Mouse (Mus musculus): ENCODE results near the gene Zbtb8os. TPM values are rescaled to one million over a fixed set of nuclear protein-coding genes. Genes with fewer than 3 reads are reported as not detected.
A peak's percentile ranks its signal among the peaks of the same experiment; 100 is the strongest.

Gene Zbtb8os
- polyA plus RNA-seq, 1 experiment: 138 TPM

DNA sequence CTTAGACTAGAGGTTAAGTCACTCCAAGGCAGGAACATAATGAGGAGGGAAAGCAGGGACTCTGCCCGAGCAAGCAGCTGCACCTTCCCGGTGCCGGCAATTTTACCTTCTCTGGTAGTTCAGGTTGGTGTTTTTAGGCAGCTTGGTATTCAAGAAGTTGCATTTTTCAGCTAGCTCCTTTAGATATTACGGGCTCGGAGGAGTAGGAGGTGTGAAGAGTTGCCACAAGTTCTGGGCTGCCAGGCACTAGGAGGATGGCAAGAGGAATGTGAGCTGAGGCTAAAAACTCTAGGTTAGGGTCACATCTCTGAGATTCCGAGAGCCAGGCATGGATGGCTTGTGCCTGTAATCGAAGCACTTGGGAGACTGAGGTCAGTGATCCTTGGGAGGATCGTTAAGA lies 45.8 kb upstream of the Zbtb8os start:
- H3K27me3 ChIP-seq (ENCODE audit: control insufficient read depth, insufficient read depth, low read length, poor library complexity, severe bottlenecking): peaks cover 5% of the 10 kb centered on the region; the same call in 1 of the 2 replicates
- TF ChIP-seq POLR2A (IDR thresholded peaks at IDR 0.05; ENCODE audit: insufficient read depth, low read length): no peak
- no peak for TF ChIP-seq EP300 (IDR thresholded peaks at IDR 0.05; ENCODE audit: insufficient read depth, low read depth, low read length)
- TF ChIP-seq CTCF (IDR thresholded peaks at IDR 0.05; ENCODE audit: low read depth, low read length): no peak

DNA sequence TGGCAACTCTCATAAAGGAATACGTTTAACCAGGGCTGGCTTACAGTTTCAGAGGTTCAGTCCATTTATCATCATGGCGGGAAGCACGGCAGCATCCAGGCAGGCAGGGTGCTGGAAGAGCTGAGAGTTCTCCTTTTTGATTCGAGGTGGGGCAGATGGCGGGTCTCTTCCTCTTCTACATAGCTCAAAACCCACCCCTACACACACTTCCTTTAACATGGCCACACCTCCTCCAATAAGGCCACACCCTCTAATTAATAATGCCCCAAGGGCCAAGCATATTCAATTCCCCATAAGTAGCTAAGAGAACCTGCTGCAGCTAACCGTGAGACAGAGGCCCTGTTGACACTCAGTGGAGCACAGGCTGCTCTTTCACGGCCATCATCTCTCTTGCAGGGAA lies 42.7 kb upstream of the Zbtb8os start:
- Histone ChIP-seq H3K27ac (ENCODE audit: insufficient read depth, low read length) (no peak overlapping the region), H3K4me3 (ENCODE audit: low read depth, low read length) (no peak overlapping the region)

More for the DNA sequence above, 45.8 kb upstream of the Zbtb8os start:
- H3K27ac ChIP-seq (ENCODE audit: insufficient read depth, low read length): no peak overlapping the region
- no peaks in the 10 kb centered on the region for H3K9me3 ChIP-seq (replicated peaks; ENCODE audit: control insufficient read depth, insufficient read depth, low read length, poor library complexity, severe bottlenecking)
- no peaks in the 10 kb centered on the region for H3K36me3 ChIP-seq (ENCODE audit: control insufficient read depth, insufficient read depth, low read length, poor library complexity, severe bottlenecking)
- H3K4me3 ChIP-seq (ENCODE audit: low read depth, low read length): no peak overlapping the region
- H3K9ac ChIP-seq (ENCODE audit: low read depth, poor library complexity, severe bottlenecking): no peak overlapping the region
- H3K4me1 ChIP-seq (ENCODE audit: control insufficient read depth, insufficient read depth, low read length): peaks cover 3% of the 10 kb centered on the region

DNA sequence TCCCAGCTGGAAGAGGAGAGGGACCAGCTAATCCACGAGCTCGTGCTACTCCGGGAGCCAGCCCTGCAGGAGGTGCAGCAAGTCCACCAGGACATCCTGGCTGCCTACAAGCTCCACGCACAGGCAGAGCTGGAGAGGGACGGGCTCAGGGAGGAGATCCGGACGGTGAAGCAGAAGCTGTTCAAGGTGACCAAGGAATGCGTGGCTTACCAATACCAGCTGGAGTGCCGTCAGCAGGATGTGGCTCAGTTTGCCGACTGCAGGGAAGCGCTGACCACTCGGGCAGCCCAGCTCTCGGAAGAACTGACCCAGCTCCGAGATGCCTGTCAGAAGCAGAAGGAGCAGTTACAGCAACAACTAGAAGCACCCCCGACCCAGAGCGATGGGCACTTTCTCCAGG lies 41.8 kb upstream of the Zbtb8os start:
- peak overlapping the region; percentile 2 for H3K9ac ChIP-seq (ENCODE audit: low read depth, poor library complexity, severe bottlenecking)
- H3K36me3 ChIP-seq (ENCODE audit: control insufficient read depth, insufficient read depth, low read length, poor library complexity, severe bottlenecking): no peaks in the 10 kb centered on the region
- H3K4me1 ChIP-seq (ENCODE audit: control insufficient read depth, insufficient read depth, low read length): peaks cover 3% of the 10 kb centered on the region
- H3K9me3 ChIP-seq (replicated peaks; ENCODE audit: control insufficient read depth, insufficient read depth, low read length, poor library complexity, severe bottlenecking): no peaks in the 10 kb centered on the region
- H3K27me3 ChIP-seq (ENCODE audit: control insufficient read depth, insufficient read depth, low read length, poor library complexity, severe bottlenecking): no peaks in the 10 kb centered on the region
- TF ChIP-seq EP300 (IDR thresholded peaks at IDR 0.05; ENCODE audit: insufficient read depth, low read depth, low read length): no peak
- no peak for TF ChIP-seq CTCF (IDR thresholded peaks at IDR 0.05; ENCODE audit: low read depth, low read length)
- no peak for TF ChIP-seq POLR2A (IDR thresholded peaks at IDR 0.05; ENCODE audit: insufficient read depth, low read length)
- peak overlapping the region; percentile 18 for H3K4me3 ChIP-seq (ENCODE audit: low read depth, low read length)
- no peak overlapping the region for H3K27ac ChIP-seq (ENCODE audit: insufficient read depth, low read length)

More for the DNA sequence above, 42.7 kb upstream of the Zbtb8os start:
- Histone ChIP-seq H3K4me1 (ENCODE audit: control insufficient read depth, insufficient read depth, low read length) (peaks cover 3% of the 10 kb centered on the region), H3K36me3 (ENCODE audit: control insufficient read depth, insufficient read depth, low read length, poor library complexity, severe bottlenecking) (no peaks in the 10 kb centered on the region), H3K9ac (ENCODE audit: low read depth, poor library complexity, severe bottlenecking) (no peak overlapping the region; the same call in 1 of the 2 replicates), H3K9me3 (replicated peaks; ENCODE audit: control insufficient read depth, insufficient read depth, low read length, poor library complexity, severe bottlenecking) (no peaks in the 10 kb centered on the region), H3K27me3 (ENCODE audit: control insufficient read depth, insufficient read depth, low read length, poor library complexity, severe bottlenecking) (no peaks in the 10 kb centered on the region)
- TF ChIP-seq EP300 (IDR thresholded peaks at IDR 0.05; ENCODE audit: insufficient read depth, low read depth, low read length) (no peak), CTCF (IDR thresholded peaks at IDR 0.05; ENCODE audit: low read depth, low read length) (no peak)

DNA sequence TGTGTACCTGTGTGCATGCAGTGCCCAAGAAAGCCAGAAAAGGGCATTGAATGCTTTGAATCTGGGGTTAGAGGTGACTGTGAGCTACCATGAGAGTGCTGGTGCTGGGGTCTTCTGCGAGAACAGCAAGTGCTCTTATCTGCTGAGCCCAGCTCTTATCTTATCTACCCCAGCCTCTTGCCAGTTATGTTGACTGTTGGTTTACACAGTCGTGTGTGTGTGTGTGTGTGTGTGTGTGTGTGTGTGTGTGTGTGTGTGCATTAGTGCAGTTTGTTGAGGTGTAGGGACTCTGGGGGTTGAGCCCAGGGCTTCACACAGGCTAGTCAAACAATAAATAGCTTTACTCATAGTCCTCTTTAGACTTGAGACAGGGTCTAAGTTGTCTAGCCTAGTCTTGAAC lies 40.3 kb upstream of the Zbtb8os start:
- TF ChIP-seq EP300 (IDR thresholded peaks at IDR 0.05; ENCODE audit: insufficient read depth, low read depth, low read length) (no peak), CTCF (IDR thresholded peaks at IDR 0.05; ENCODE audit: low read depth, low read length) (no peak)
- no peaks in the 10 kb centered on the region for H3K9me3 ChIP-seq (replicated peaks; ENCODE audit: control insufficient read depth, insufficient read depth, low read length, poor library complexity, severe bottlenecking)
- H3K4me3 ChIP-seq (ENCODE audit: low read depth, low read length): no peak overlapping the region
- no peak overlapping the region for H3K9ac ChIP-seq (ENCODE audit: low read depth, poor library complexity, severe bottlenecking)
- H3K36me3 ChIP-seq (ENCODE audit: control insufficient read depth, insufficient read depth, low read length, poor library complexity, severe bottlenecking): no peaks in the 10 kb centered on the region
- no peaks in the 10 kb centered on the region for H3K27me3 ChIP-seq (ENCODE audit: control insufficient read depth, insufficient read depth, low read length, poor library complexity, severe bottlenecking)
- H3K27ac ChIP-seq (ENCODE audit: insufficient read depth, low read length): no peak overlapping the region
- peaks cover 3% of the 10 kb centered on the region for H3K4me1 ChIP-seq (ENCODE audit: control insufficient read depth, insufficient read depth, low read length)

DNA sequence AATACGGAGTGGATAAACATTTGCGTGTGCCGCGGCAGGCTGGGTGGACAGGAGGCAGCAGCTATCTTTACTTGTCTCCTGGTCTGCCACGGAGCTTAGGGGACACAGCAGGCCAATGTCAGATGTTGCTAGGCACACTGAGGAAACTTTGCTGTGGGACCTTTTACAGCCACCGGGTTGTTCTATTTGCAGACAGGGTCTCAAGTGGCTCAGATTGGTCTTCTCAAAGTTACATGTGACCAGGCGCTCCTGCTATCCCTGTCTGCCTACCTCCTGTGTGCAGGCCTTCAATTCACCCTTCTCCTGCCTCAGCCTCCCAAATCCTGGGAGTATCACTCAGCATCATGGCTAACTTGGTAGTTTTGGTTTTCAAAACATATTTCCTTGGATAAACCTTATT lies 39.4 kb upstream of the Zbtb8os start:
- TF ChIP-seq CTCF (IDR thresholded peaks at IDR 0.05; ENCODE audit: low read depth, low read length): no peak
- TF ChIP-seq POLR2A (IDR thresholded peaks at IDR 0.05; ENCODE audit: insufficient read depth, low read length): no peak
- Histone ChIP-seq H3K27me3 (ENCODE audit: control insufficient read depth, insufficient read depth, low read length, poor library complexity, severe bottlenecking) (no peaks in the 10 kb centered on the region), H3K9ac (ENCODE audit: low read depth, poor library complexity, severe bottlenecking) (no peak overlapping the region), H3K4me1 (ENCODE audit: control insufficient read depth, insufficient read depth, low read length) (peaks cover 3% of the 10 kb centered on the region), H3K9me3 (replicated peaks; ENCODE audit: control insufficient read depth, insufficient read depth, low read length, poor library complexity, severe bottlenecking) (no peaks in the 10 kb centered on the region), H3K27ac (ENCODE audit: insufficient read depth, low read length) (no peak overlapping the region), H3K36me3 (ENCODE audit: control insufficient read depth, insufficient read depth, low read length, poor library complexity, severe bottlenecking) (no peaks in the 10 kb centered on the region), H3K4me3 (ENCODE audit: low read depth, low read length) (no peak overlapping the region)

DNA sequence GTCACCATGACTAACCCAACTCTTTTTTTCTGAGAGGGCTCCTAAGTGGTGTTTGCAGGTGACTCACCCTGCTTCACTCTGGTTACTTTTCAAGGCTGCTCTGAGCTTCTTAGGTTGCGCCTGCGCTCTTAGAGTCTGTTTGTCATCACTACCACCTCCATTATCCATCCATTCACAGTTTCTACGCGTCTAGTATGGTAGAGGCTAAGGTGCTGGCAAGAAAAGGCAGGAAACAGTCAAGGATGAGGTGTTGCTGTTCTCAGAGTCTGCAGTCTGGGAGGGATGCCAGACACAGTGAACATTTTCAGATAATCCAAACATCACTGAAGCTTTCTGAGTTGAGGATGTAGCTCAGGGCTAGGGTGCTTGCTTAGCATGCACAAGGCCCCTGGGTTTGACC lies 37.8 kb upstream of the Zbtb8os start:
- Histone ChIP-seq H3K9me3 (replicated peaks; ENCODE audit: control insufficient read depth, insufficient read depth, low read length, poor library complexity, severe bottlenecking) (no peaks in the 10 kb centered on the region), H3K36me3 (ENCODE audit: control insufficient read depth, insufficient read depth, low read length, poor library complexity, severe bottlenecking) (no peaks in the 10 kb centered on the region), H3K27ac (ENCODE audit: insufficient read depth, low read length) (no peak overlapping the region), H3K4me3 (ENCODE audit: low read depth, low read length) (no peak overlapping the region), H3K27me3 (ENCODE audit: control insufficient read depth, insufficient read depth, low read length, poor library complexity, severe bottlenecking) (no peaks in the 10 kb centered on the region), H3K4me1 (ENCODE audit: control insufficient read depth, insufficient read depth, low read length) (peaks cover 3% of the 10 kb centered on the region), H3K9ac (ENCODE audit: low read depth, poor library complexity, severe bottlenecking) (no peak overlapping the region)
- TF ChIP-seq EP300 (IDR thresholded peaks at IDR 0.05; ENCODE audit: insufficient read depth, low read depth, low read length) (no peak), POLR2A (IDR thresholded peaks at IDR 0.05; ENCODE audit: insufficient read depth, low read length) (no peak), CTCF (IDR thresholded peaks at IDR 0.05; ENCODE audit: low read depth, low read length) (no peak)
